Mouse (Mus musculus) spleen, adult 2 months (tissue): ENCODE measurements around the gene Lrrc9.

Experiments
- CTCF ChIP-seq: fragments of 200-500 bp; IDR thresholded peaks from 2 replicates; pipeline ENCODE4 v1.5.1; 2011; ENCODE audit warnings: mild to moderate bottlenecking, inconsistent platforms; ENCODE audit not compliant: insufficient read depth, insufficient read length, insufficient replicate concordance; ENCODE audit errors: extremely low read depth
- POLR2A ChIP-seq: fragments of 200-500 bp; IDR thresholded peaks from 2 replicates; pipeline ENCODE4 v1.6.1; 2011; ENCODE audit warnings: low read depth, low read length, inconsistent platforms

DNA sequence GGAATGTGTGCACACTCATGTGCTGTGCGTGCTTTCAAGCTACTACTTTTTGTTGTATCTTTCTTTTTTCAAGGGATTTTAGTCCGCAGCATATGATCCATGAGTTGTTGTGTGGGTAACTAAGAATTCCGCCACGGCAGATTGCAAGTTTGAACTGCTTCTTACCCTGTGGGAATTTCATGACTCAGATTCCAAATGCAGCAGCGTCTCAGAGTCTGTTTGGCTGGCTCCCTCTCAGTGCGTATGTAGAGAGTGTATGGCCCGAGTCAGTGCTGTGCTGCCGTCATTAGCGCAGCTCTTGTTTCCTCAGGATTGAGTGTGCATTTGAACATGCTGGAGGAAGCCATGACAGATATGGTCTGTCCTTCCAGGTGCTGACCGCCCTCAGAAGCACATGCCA lies 96.9 kb downstream of the Lrrc9 start:
- TF ChIP-seq CTCF (no peak), POLR2A (no peak)
